Mouse (Mus musculus) lung, postnatal 25 days (tissue): ENCODE data around the gene Dusp19.
A peak's percentile ranks its signal among the peaks of the same experiment; 100 is the strongest.

Experiments
- DNase-seq: peaks from one replicate; pipeline ENCODE4 v3.0.0; 2022; ENCODE audit warnings: low spot score

The Dusp19 gene

DNA sequence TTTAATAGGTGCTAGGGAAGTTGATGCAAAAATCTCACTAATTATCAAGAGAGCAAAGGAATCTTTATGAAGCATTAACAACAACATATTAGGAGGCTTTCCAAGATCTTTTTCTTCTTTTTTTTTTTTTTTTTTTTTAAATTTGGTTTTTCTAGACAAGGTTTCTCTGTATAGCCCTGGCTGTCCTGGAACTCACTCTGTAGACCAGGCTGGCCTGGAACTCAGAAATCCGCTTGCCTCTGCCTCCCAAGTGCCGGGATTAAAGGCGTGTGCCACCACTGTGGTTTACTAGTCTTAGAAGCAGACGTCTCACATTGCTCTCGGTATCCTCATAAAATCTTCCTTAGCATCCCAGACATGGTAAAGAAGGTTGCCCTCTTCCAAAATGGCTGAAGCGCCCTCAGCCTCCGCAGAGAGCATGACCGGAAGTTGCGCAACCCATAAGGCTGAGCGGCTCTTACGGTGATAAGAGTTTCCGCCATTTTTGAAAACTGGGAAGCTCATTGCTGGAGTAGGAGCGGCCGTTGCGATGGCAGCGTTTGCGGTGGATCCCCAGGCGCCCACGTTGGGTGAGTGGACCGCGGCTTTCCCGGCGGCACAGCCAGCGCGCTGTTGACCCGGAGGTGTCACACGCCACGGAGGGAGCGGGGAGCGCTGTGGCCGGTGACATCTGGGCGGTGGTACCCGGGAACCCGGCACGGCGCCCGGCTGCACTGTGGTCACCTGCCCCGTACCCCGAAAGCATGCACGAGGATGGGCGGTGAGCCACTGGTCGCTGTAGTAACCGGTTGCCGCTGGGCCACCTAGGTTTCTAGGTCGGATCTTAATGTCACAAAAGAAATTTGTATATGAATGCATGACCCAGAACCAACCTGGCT is 21.8 kb downstream of the Dusp19 start:
- DNase-seq = peak; percentile 92

- no peak for DNase-seq
Observed at GRCm38 (mm10) chr2:80639398-80639797, 22.6 kb downstream of the Dusp19 start.

- DNase-seq = no peak
Observed at GRCm38 (mm10) chr2:80639864-80640263, 23.0 kb downstream of the Dusp19 start.

GRCm38 (mm10) chr2:80661414-80661813 is 44.6 kb downstream of the Dusp19 start:
- DNase-seq = no peak

GRCm38 (mm10) chr2:80662682-80663081 is 45.8 kb downstream of the Dusp19 start:
- DNase-seq = no peak

DNA sequence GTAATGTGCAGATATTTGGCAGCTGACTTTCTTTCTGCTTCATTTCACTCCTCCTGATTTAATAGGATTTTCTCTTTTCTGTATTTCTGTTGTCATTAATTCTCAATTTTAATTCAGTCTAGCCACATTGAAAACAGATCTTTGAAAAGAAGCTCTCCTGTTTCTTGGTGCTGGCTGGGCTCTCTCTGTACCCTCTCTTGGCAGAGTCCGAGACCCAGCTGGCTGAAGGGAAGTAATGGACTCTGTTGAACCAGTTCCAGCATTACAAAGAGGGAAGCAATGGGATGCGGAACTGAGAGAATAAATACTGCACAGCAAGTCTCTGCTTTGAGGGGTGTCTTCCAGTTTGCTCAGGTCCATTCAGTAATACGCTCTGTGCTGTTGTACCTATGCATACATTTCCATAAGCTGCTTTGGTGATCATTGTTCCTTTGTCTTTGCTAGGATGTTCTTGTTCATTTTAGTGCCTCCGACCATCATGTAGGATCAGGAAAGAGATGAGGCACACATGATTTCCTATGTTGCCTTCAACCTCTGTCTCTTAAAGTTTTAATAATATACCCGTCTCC is 50.6 kb downstream of the Dusp19 start:
- DNase-seq = no peak

GRCm38 (mm10) chr2:80669868-80670666 is 53.2 kb downstream of the Dusp19 start:
- no peak for DNase-seq

DNA sequence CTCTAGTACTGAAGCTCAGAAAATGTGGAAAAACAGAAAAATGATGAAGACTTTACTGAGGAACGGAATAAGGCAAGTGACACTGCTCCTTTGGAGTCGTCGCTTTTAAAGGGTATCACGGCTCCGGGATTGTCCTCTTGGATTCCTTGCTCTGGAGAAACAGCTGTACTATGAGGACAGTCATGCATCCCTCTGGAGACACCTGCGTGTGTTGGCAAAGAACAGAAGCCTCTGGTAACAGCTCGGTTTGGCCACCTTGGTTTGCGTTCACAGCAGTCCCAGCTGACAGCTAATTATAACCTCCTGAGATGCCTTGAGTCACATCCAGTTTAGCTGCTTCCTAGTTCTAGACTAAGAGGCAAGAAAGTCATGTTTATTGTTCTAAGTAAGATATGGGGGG is 62.0 kb downstream of the Dusp19 start:
- DNase-seq = no peak
